Mouse (Mus musculus): ENCODE data around the gene Fgr. TPM values are rescaled to one million over a fixed set of nuclear protein-coding genes. Genes with fewer than 3 reads are reported as not detected.

Fgr gene
- polyA plus RNA-seq, 1 experiment from 2014 or later: not detected

DNA sequence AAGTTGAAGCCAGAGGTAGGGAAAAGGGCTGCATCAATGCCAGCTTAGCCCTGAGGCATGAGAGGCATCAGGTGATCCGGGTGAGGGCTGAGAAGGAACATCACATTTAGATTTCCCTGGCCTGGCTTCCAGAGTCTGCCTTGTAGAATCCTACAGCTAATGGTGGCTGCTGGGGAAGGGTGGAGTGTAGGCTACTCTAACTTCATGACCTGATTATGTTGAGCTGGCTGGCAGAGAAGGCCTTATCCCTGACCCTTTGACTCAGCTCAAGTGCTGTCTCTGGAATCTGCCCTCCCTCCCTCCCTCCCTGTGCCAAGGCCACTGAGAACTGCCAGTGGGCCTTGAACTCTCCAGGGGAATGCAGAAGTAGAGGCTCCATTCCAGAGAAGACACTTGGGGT, 61.6 kb downstream of the Fgr start:
- H3K9me3 ChIP-seq (ENCODE audit: control insufficient read depth, low read length): no peaks in the 10 kb centered on the region
- no peak overlapping the region for H3K9ac ChIP-seq (ENCODE audit: low read length)
- peaks cover 34% of the 10 kb centered on the region for H3K27me3 ChIP-seq (ENCODE audit: control insufficient read depth, insufficient read depth, low read length)
- DNase-seq (ENCODE audit: low spot score, missing footprints): no peak
- no peak for ATAC-seq (ENCODE audit: low FRiP score)
- H3K4me1 ChIP-seq (ENCODE audit: control insufficient read depth, insufficient read depth, low read length): peaks cover 26% of the 10 kb centered on the region
- no peak overlapping the region for H3K4me2 ChIP-seq
- H3K36me3 ChIP-seq (ENCODE audit: control insufficient read depth, insufficient read depth, low read length): no peaks in the 10 kb centered on the region
- no peak overlapping the region for H3K4me3 ChIP-seq (ENCODE audit: low read depth, low read length)
- no peak overlapping the region for H3K27ac ChIP-seq (ENCODE audit: low read depth, low read length)
- 90% methylated on average over 1 of the region's 1 CpGs for WGBS

DNA sequence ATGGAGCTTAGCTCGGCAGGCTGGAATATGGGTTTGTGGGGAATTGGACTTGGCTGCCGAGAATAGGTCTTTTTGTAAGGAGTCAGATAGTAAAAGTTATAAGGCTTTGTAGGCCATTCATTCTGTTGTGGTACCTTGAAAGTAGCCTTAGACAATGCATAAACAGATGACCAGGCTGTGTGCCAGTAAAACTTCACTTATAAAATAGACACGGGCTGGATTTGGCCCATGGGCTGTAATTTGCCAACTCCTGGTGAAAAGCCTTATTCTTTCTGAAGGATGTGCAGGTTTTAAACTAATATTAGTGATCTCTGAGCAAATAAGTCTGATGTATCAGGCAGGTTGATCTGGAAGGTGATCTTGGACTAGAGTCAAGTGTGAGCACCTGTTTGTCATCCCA, 62.1 kb downstream of the Fgr start:
- no peak overlapping the region for H3K9ac ChIP-seq (ENCODE audit: low read length)
- ATAC-seq (ENCODE audit: low FRiP score): no peak
- H3K4me2 ChIP-seq: no peak overlapping the region
- DNase-seq (ENCODE audit: low spot score, missing footprints): no peak
- peaks cover 26% of the 10 kb centered on the region for H3K4me1 ChIP-seq (ENCODE audit: control insufficient read depth, insufficient read depth, low read length)
- peaks cover 38% of the 10 kb centered on the region for H3K27me3 ChIP-seq (ENCODE audit: control insufficient read depth, insufficient read depth, low read length)
- H3K9me3 ChIP-seq (ENCODE audit: control insufficient read depth, low read length): no peaks in the 10 kb centered on the region
- H3K36me3 ChIP-seq (ENCODE audit: control insufficient read depth, insufficient read depth, low read length): no peaks in the 10 kb centered on the region
- WGBS: 93% methylated on average over 3 of the region's 3 CpGs
- no peak overlapping the region for H3K4me3 ChIP-seq (ENCODE audit: low read depth, low read length)
- no peak overlapping the region for H3K27ac ChIP-seq (ENCODE audit: low read depth, low read length)

DNA sequence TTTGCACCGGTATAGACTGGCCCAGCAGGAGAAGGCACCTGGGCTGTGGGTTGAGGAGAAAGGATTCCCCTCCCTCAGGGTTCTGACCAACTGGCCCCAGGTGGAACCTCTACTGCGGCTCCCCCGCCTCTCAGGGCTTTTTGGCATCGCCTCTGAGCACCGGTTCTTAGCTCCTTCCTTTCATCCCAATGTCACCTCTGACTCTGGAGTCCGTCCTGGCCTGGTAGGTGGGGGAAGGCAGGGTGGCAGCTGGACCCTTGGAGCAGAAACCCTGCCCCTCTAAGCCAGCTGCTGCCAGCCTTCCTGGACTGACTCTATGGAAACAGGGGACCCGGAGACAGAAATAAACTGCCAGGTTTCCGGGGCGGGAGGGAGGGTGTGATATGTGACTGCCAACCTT, 63.4 kb downstream of the Fgr start:
- Histone ChIP-seq H3K9me3 (ENCODE audit: control insufficient read depth, low read length) (no peaks in the 10 kb centered on the region), H3K36me3 (ENCODE audit: control insufficient read depth, insufficient read depth, low read length) (no peaks in the 10 kb centered on the region), H3K27ac (ENCODE audit: low read depth, low read length) (no peak overlapping the region), H3K4me1 (ENCODE audit: control insufficient read depth, insufficient read depth, low read length) (peaks cover 38% of the 10 kb centered on the region), H3K27me3 (ENCODE audit: control insufficient read depth, insufficient read depth, low read length) (peaks cover 38% of the 10 kb centered on the region), H3K9ac (ENCODE audit: low read length) (no peak overlapping the region), H3K4me2 (no peak overlapping the region), H3K4me3 (ENCODE audit: low read depth, low read length) (no peak overlapping the region)
- ATAC-seq (ENCODE audit: low FRiP score) (no peak), DNase-seq (ENCODE audit: low spot score, missing footprints) (peak; percentile 86)
- 41% methylated on average over 9 of the region's 9 CpGs for WGBS

DNA sequence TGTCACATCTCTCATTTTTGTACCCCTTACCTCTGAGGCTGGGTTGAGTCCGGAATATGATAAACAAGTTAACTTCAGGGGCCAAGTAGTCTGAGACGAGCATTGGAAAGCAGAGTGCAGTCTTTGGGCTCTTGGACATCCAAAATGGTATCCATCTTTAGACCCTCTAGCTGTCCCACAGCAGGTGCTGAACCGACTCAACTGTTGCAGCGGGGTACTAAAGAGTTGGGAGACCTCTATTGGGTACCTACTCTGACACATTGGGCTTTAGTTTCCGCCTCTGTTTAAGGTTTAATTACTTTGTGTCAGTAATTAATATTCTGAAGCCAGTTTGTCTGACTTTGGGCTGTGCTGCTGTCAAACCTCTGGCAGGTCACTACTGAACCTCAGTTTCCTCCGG, 63.9 kb downstream of the Fgr start:
- Histone ChIP-seq H3K36me3 (ENCODE audit: control insufficient read depth, insufficient read depth, low read length) (no peaks in the 10 kb centered on the region), H3K4me3 (ENCODE audit: low read depth, low read length) (no peak overlapping the region), H3K4me1 (ENCODE audit: control insufficient read depth, insufficient read depth, low read length) (peaks cover 43% of the 10 kb centered on the region), H3K9me3 (ENCODE audit: control insufficient read depth, low read length) (no peaks in the 10 kb centered on the region), H3K4me2 (peak overlapping the region; percentile 99), H3K27me3 (ENCODE audit: control insufficient read depth, insufficient read depth, low read length) (peaks cover 38% of the 10 kb centered on the region), H3K9ac (ENCODE audit: low read length) (no peak overlapping the region), H3K27ac (ENCODE audit: low read depth, low read length) (no peak overlapping the region)
- ATAC-seq (ENCODE audit: low FRiP score) (no peak), DNase-seq (ENCODE audit: low spot score, missing footprints) (peak; percentile 89)
- 24% methylated on average over 6 of the region's 6 CpGs for WGBS

DNA sequence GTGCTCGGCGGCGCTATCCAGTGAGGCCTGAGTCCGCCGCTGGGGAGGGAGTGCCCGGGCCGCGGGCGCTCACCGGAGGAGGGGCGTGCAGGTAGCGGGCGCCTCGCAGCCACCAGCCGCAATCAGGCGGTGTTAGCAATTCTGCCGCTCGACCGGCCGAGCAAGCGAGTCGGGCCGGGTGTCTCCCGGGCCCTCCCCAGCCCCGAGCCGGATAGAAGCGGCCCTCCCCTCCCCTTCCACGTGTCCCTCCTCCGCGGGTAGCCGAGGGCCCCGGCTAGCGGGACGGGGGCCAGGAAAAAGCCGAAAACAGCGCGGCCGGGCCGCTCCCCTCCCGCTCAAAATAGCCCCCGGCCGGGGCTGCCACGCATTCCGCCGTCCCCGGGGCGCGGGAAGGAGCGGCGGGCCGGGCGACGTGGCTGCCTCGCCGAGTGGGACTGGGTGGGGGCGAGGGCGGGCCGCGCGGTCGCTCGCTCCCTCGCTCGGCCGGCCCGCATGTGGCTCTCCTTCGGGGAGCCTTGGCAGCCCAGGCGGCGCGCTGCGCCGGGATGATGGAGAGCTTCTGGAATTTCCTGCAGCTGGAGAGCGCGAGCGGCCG, 64.7 kb downstream of the Fgr start:
- ATAC-seq (ENCODE audit: low FRiP score) (peak; percentile 54; the same call in 1 of the 2 replicates), DNase-seq (ENCODE audit: low spot score, missing footprints) (peak; percentile 93)
- H3K27me3 ChIP-seq (ENCODE audit: control insufficient read depth, insufficient read depth, low read length): peaks cover 38% of the 10 kb centered on the region
- H3K4me3 ChIP-seq (ENCODE audit: low read depth, low read length): peak overlapping the region; percentile 45
- H3K4me2 ChIP-seq: peak overlapping the region; percentile 99
- peak overlapping the region; percentile 67 for H3K9ac ChIP-seq (ENCODE audit: low read length)
- H3K9me3 ChIP-seq (ENCODE audit: control insufficient read depth, low read length): no peaks in the 10 kb centered on the region
- under 1% methylated on average over 69 of the region's 76 CpGs for WGBS
- H3K4me1 ChIP-seq (ENCODE audit: control insufficient read depth, insufficient read depth, low read length): peaks cover 52% of the 10 kb centered on the region
- no peaks in the 10 kb centered on the region for H3K36me3 ChIP-seq (ENCODE audit: control insufficient read depth, insufficient read depth, low read length)
- no peak overlapping the region; the same call in 1 of the 2 replicates for H3K27ac ChIP-seq (ENCODE audit: low read depth, low read length)

DNA sequence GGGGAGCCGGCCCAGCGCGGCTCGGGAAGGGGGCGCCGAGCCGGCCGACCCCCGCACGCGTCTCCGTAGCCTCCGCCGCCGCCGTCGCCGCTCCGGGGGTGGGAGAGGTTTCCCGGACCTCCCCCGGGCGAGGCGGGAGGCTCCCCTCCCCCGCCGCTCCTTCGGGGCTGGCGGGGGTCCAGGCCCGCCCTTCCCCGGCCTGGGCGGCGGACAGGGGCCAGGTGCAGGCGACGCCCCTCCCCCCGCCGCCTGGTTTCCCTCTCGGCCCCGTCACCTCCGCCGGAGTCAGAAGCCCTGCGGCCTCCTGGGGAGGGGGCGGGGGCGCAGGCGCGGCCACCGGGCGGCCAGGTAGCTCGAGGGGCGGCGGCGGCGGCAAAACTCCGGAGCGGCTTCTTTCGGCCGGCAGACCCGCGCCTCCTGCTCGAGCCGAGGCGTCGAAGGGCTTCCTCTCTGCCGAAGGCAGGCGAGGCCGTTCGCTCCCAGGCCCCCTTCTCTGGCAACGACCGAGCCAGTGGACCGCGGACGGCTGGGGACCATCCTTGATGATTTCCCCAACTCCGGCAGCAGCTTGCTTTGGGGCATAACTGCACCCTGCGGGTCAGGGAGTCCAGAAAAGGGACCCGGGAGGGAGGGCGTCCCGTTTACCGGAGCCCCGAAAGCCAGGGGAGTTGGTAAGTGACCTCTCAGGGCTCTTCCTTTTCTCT, 65.4 kb downstream of the Fgr start:
- Histone ChIP-seq H3K4me1 (ENCODE audit: control insufficient read depth, insufficient read depth, low read length) (peaks cover 57% of the 10 kb centered on the region), H3K27me3 (ENCODE audit: control insufficient read depth, insufficient read depth, low read length) (peaks cover 38% of the 10 kb centered on the region)

DNA sequence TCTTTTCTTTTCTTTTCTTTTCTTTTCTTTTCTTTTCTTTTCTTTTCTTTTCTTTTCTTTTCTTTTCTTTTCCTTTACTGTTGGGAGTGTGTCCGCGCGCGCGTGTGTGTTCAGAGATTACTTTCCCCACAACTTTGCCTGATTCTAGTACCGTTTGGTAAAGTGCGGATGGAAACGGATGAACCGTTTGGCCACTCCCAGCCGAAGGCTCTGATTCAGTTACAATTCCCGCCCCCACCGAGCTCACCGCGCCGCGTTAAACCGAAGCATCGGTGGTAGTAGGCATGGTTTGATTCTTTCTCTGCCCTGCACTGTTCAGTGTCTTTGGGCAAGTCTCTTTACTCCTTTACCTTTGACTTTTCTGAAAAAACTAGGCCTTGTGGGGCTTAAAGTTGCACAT, 65.9 kb downstream of the Fgr start:
- peaks cover 63% of the 10 kb centered on the region for H3K4me1 ChIP-seq (ENCODE audit: control insufficient read depth, insufficient read depth, low read length)
- H3K4me2 ChIP-seq: peak overlapping the region; percentile 99; the same call in 1 of the 2 replicates
- DNase-seq (ENCODE audit: low spot score, missing footprints): peak; percentile 86
- H3K36me3 ChIP-seq (ENCODE audit: control insufficient read depth, insufficient read depth, low read length): no peaks in the 10 kb centered on the region
- peaks cover 38% of the 10 kb centered on the region for H3K27me3 ChIP-seq (ENCODE audit: control insufficient read depth, insufficient read depth, low read length)
- H3K27ac ChIP-seq (ENCODE audit: low read depth, low read length): no peak overlapping the region
- H3K9me3 ChIP-seq (ENCODE audit: control insufficient read depth, low read length): no peaks in the 10 kb centered on the region
- H3K9ac ChIP-seq (ENCODE audit: low read length): no peak overlapping the region
- ATAC-seq (ENCODE audit: low FRiP score): no peak
- WGBS: 2% methylated on average over 18 of the region's 18 CpGs
- H3K4me3 ChIP-seq (ENCODE audit: low read depth, low read length): no peak overlapping the region

More for the DNA sequence above, 65.4 kb downstream of the Fgr start:
- DNase-seq (ENCODE audit: low spot score, missing footprints) (peak; percentile 93), ATAC-seq (ENCODE audit: low FRiP score) (0 out of 2 replicates have a peak, but pooled peaks have one; percentile 31)
- H3K4me3 ChIP-seq (ENCODE audit: low read depth, low read length): peak overlapping the region; percentile 45
- H3K9ac ChIP-seq (ENCODE audit: low read length): peak overlapping the region; percentile 67
- WGBS: under 1% methylated on average over 46 of the region's 77 CpGs
- no peaks in the 10 kb centered on the region for H3K36me3 ChIP-seq (ENCODE audit: control insufficient read depth, insufficient read depth, low read length)
- H3K4me2 ChIP-seq: peak overlapping the region; percentile 99
- no peak overlapping the region; the same call in 1 of the 2 replicates for H3K27ac ChIP-seq (ENCODE audit: low read depth, low read length)
- H3K9me3 ChIP-seq (ENCODE audit: control insufficient read depth, low read length): no peaks in the 10 kb centered on the region

DNA sequence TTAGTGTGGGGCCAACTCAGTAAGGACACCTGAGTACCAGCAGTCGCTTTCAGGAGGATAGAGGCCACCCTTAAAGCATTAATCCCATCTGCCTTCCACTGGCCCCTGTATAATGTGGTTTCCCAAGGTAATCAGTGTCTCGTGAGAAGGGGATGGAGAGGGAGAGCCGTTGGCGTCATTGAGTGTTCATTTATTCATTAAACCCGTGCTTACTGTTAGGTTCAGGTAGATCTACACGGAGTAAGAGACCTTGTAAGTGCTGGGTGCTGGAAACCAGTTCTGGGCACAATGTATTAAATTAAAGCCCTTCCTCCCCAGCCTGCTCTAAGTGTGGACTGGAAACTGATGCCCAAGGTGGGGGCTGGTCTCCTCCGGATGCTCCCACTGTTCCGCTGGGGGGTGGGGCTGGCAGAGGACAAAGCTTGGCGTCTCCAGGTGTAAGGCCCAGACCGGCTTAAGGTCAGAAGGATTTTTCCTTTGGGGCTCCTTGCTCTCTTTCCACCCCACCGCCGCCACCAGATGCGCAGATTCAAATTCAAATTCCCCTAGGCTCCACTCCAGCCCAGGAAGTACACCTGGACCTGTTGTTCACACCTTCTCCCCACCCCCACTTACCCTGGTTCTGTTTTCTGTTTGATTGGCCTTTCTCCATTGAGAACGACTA, 66.5 kb downstream of the Fgr start:
- Histone ChIP-seq H3K27me3 (ENCODE audit: control insufficient read depth, insufficient read depth, low read length) (peaks cover 38% of the 10 kb centered on the region), H3K4me1 (ENCODE audit: control insufficient read depth, insufficient read depth, low read length) (peaks cover 68% of the 10 kb centered on the region), H3K4me2 (0 out of 2 replicates have a peak overlapping the region, but pooled peaks have one; percentile 7), H3K4me3 (ENCODE audit: low read depth, low read length) (no peak overlapping the region), H3K9me3 (ENCODE audit: control insufficient read depth, low read length) (no peaks in the 10 kb centered on the region), H3K27ac (ENCODE audit: low read depth, low read length) (no peak overlapping the region), H3K9ac (ENCODE audit: low read length) (no peak overlapping the region), H3K36me3 (ENCODE audit: control insufficient read depth, insufficient read depth, low read length) (no peaks in the 10 kb centered on the region)
- no peak for ATAC-seq (ENCODE audit: low FRiP score)
- WGBS: 24% methylated on average over 14 of the region's 14 CpGs
- DNase-seq (ENCODE audit: low spot score, missing footprints): peak; percentile 92

DNA sequence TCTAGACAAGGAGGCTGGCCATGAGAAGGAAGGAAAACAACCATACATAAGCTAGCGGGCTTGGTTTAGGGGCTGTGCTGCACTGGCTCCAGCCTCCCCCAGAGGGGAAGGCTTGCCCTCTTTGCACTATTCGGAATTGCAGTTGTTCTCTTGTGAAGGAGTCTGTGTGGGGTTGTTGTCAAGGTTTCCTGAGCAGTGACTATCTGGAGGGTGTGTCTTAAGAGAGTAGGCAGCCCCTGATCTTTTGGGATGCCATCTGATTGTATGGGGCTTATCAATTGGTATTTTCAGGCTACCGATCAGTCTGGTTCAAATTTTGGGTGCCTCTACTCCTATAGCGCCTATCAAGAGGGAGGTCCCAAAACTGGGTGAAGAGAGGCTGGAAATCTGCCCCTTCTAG, 68.3 kb downstream of the Fgr start:
- Histone ChIP-seq H3K4me1 (ENCODE audit: control insufficient read depth, insufficient read depth, low read length) (peaks cover 86% of the 10 kb centered on the region), H3K9ac (ENCODE audit: low read length) (0 out of 2 replicates have a peak overlapping the region, but pooled peaks have one; percentile 20), H3K27ac (ENCODE audit: low read depth, low read length) (peak overlapping the region; percentile 59), H3K9me3 (ENCODE audit: control insufficient read depth, low read length) (no peaks in the 10 kb centered on the region), H3K4me3 (ENCODE audit: low read depth, low read length) (no peak overlapping the region), H3K4me2 (peak overlapping the region; percentile 41; the same call in 1 of the 2 replicates), H3K36me3 (ENCODE audit: control insufficient read depth, insufficient read depth, low read length) (no peaks in the 10 kb centered on the region), H3K27me3 (ENCODE audit: control insufficient read depth, insufficient read depth, low read length) (peaks cover 32% of the 10 kb centered on the region)
- ATAC-seq (ENCODE audit: low FRiP score): no peak
- peak; percentile 86 for DNase-seq (ENCODE audit: low spot score, missing footprints)
- 14% methylated on average over 4 of the region's 4 CpGs for WGBS
